Mouse (Mus musculus) kidney, postnatal 25 days (tissue): ENCODE results near the gene Hsbp1.
"Not testable (repeated sequence)": the region's sequence is repeated elsewhere in the genome, so short reads cannot be mapped to it uniquely, and the experiment has no call there.

ENCODE experiments used
- DNase-seq, 2 experiments: peaks; one replicate each; pipeline ENCODE4 v3.0.0; 2021; ENCODE audit warnings: mixed read lengths in 2 of 2

The Hsbp1 gene

GRCm38 (mm10) chr8:119344190-119344856 is at the start of gene Hsbp1:
Gene Hsbp1, plus strand, starts transcription at chr8:119344488.
- peak; percentile 98 for DNase-seq

GRCm38 (mm10) chr8:119295477-119295876 is 48.8 kb upstream of the Hsbp1 start:
- no peak for DNase-seq

- DNase-seq = peak in 1 of 2 experiments; percentile 21
Observed at GRCm38 (mm10) chr8:119297752-119298151, 46.5 kb upstream of the Hsbp1 start.

GRCm38 (mm10) chr8:119300335-119300734 is 44.0 kb upstream of the Hsbp1 start:
- no peak for DNase-seq

GRCm38 (mm10) chr8:119304196-119304595 is 40.1 kb upstream of the Hsbp1 start:
- DNase-seq = no peak

- peak in 1 of 2 experiments; percentile 48 for DNase-seq
Observed at GRCm38 (mm10) chr8:119311412-119311811, 32.9 kb upstream of the Hsbp1 start.

- no peak for DNase-seq
Observed at GRCm38 (mm10) chr8:119323215-119323614, 21.1 kb upstream of the Hsbp1 start.

GRCm38 (mm10) chr8:119339546-119339945 is 4.7 kb upstream of the Hsbp1 start:
- peak; percentile 29 to 64 for DNase-seq

- no peak for DNase-seq
Observed at GRCm38 (mm10) chr8:119343606-119344005, 682 bp upstream of the Hsbp1 start.

GRCm38 (mm10) chr8:119345029-119345682 is 868 bp downstream of the Hsbp1 start:
- peak in 1 of 2 experiments; percentile 6 for DNase-seq

- no peak for DNase-seq
Observed at GRCm38 (mm10) chr8:119345683-119346075, 1.4 kb downstream of the Hsbp1 start.

GRCm38 (mm10) chr8:119351647-119352046 is 7.4 kb downstream of the Hsbp1 start:
- DNase-seq = no peak

GRCm38 (mm10) chr8:119352977-119353658 is 8.8 kb downstream of the Hsbp1 start:
- peak in 1 of 2 experiments; percentile 33 for DNase-seq

- DNase-seq = peak in 1 of 2 experiments; percentile 23
Observed at GRCm38 (mm10) chr8:119353659-119354023, 9.4 kb downstream of the Hsbp1 start.

GRCm38 (mm10) chr8:119356631-119357030 is 12.3 kb downstream of the Hsbp1 start:
- DNase-seq = peak in 1 of 2 experiments; percentile 19

GRCm38 (mm10) chr8:119358175-119358574 is 13.9 kb downstream of the Hsbp1 start:
- DNase-seq = peak in 1 of 2 experiments; percentile 17

GRCm38 (mm10) chr8:119358836-119359235 is 14.5 kb downstream of the Hsbp1 start:
- peak; percentile 70 to 73 for DNase-seq

GRCm38 (mm10) chr8:119360686-119361295 is 16.5 kb downstream of the Hsbp1 start:
- DNase-seq = no peak

GRCm38 (mm10) chr8:119374716-119375115 is 30.4 kb downstream of the Hsbp1 start:
- not testable (repeated sequence) for DNase-seq

- no peak for DNase-seq
Observed at GRCm38 (mm10) chr8:119378476-119378875, 34.2 kb downstream of the Hsbp1 start.

GRCm38 (mm10) chr8:119380619-119381018 is 36.3 kb downstream of the Hsbp1 start:
- DNase-seq = peak in 1 of 2 experiments; percentile 47

- DNase-seq = peak; percentile 54 to 87
Observed at GRCm38 (mm10) chr8:119384478-119384877, 40.2 kb downstream of the Hsbp1 start.

GRCm38 (mm10) chr8:119385854-119386253 is 41.6 kb downstream of the Hsbp1 start:
- no peak for DNase-seq
